Mouse (Mus musculus) adrenal gland, adult 18-20 months (tissue): ENCODE results near the gene Tnfaip2. TPM values are rescaled to one million over a fixed set of nuclear protein-coding genes. Genes with fewer than 3 reads are reported as not detected.
A peak's percentile ranks its signal among the peaks of the same experiment; 100 is the strongest.

Experiments used
- DNase-seq, 2 experiments: peaks; one replicate each; pipeline ENCODE4 v3.0.0; 2021 to 2022; ENCODE audit warnings: low spot score in 2 of 2
- total RNA-seq, 2 experiments: library from RNA; stranded (reverse); gene quantifications; 1 replicate in 1 of 2; 2 replicates in 1 of 2; pipeline ENCODE4 v1.2.3; 2021

Tnfaip2 gene
- total RNA-seq, 2 experiments from 2014 or later, result 11.4 to 31.6 TPM

GRCm38 (mm10) chr12:111427438-111428113, 14.7 kb upstream of the Tnfaip2 start:
- DNase-seq, result no peak

GRCm38 (mm10) chr12:111428364-111428763, 13.9 kb upstream of the Tnfaip2 start:
- DNase-seq, result no peak

GRCm38 (mm10) chr12:111428961-111429911, 13.0 kb upstream of the Tnfaip2 start:
- peak in 1 of 2 experiments; percentile 40 for DNase-seq

- peak in 1 of 2 experiments; percentile 46 for DNase-seq
Measured at GRCm38 (mm10) chr12:111430049-111430867, 12.0 kb upstream of the Tnfaip2 start.

- DNase-seq, result no peak
Measured at GRCm38 (mm10) chr12:111430868-111431817, 11.1 kb upstream of the Tnfaip2 start.

- no peak for DNase-seq
Measured at GRCm38 (mm10) chr12:111432097-111432496, 10.2 kb upstream of the Tnfaip2 start.

GRCm38 (mm10) chr12:111432751-111433331, 9.4 kb upstream of the Tnfaip2 start:
- DNase-seq, result no peak

GRCm38 (mm10) chr12:111434164-111434744, 8.0 kb upstream of the Tnfaip2 start:
- DNase-seq, result no peak

- DNase-seq, result no peak
Measured at GRCm38 (mm10) chr12:111434745-111435327, 7.4 kb upstream of the Tnfaip2 start.

- DNase-seq, result no peak
Measured at GRCm38 (mm10) chr12:111436170-111436569, 6.1 kb upstream of the Tnfaip2 start.

GRCm38 (mm10) chr12:111436640-111437039, 5.6 kb upstream of the Tnfaip2 start:
- no peak for DNase-seq

- DNase-seq, result peak in 1 of 2 experiments; percentile 51
Measured at GRCm38 (mm10) chr12:111437222-111437900, 4.9 kb upstream of the Tnfaip2 start.

- DNase-seq, result no peak
Measured at GRCm38 (mm10) chr12:111438850-111439249, 3.4 kb upstream of the Tnfaip2 start.

GRCm38 (mm10) chr12:111440701-111441373, 1.4 kb upstream of the Tnfaip2 start:
- no peak for DNase-seq

- no peak for DNase-seq
Measured at GRCm38 (mm10) chr12:111441523-111441922, 746 bp upstream of the Tnfaip2 start.

- DNase-seq, result no peak
Measured at GRCm38 (mm10) chr12:111443011-111443870, 972 bp downstream of the Tnfaip2 start.
